Mouse (Mus musculus) cortical plate, adult 2 months (tissue): ENCODE results near the gene Phkb.

Experiments
- CTCF ChIP-seq: fragments of 200-500 bp; IDR thresholded peaks from 2 replicates; pipeline ENCODE4 v1.5.1; 2011; ENCODE audit warnings: mild to moderate bottlenecking, control low read depth, low read length; ENCODE audit not compliant: insufficient read depth; ENCODE audit errors: extremely low read depth
- POLR2A ChIP-seq: fragments of 200-500 bp; IDR thresholded peaks from 2 replicates; pipeline ENCODE4 v1.6.1; 2011; ENCODE audit warnings: mild to moderate bottlenecking, low read length, control low read depth; ENCODE audit not compliant: insufficient read depth; ENCODE audit errors: extremely low read depth

DNA sequence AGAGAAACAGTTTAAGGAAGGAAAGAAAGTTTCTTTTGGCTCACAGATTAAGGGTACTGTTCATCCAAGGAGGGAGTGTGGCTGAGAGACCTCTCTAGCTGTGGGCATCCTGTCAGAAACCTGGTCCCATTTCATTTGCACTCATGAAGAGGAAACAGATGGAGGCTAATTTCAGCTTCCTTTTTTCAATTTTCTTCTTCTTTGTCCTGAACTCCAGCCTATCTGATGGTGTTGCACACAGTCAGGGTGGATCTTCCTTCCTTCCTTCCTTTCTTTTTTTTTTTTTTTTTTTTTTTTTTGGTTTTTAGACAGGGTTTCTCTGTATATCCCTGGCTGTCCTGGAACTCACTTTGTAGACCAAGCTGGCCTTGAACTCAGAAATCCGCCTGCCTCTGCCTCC lies 152.9 kb downstream of the Phkb start:
- TF ChIP-seq CTCF (no peak), POLR2A (no peak)
